Mouse (Mus musculus): ENCODE results near the gene Dleu7. TPM values are rescaled to one million over a fixed set of nuclear protein-coding genes. Genes with fewer than 3 reads are reported as not detected.

Dleu7 gene
- total and polyA plus RNA-seq, 3 experiments: not detected

- ATAC-seq (ENCODE audit: extremely low read depth, insufficient number of reproducible peaks, low FRiP score, poor library complexity, severe bottlenecking): no peak
- no peaks in the 10 kb centered on the region for H3K9me3 ChIP-seq (replicated peaks)
- TF ChIP-seq POLR2AphosphoS5 (IDR thresholded peaks at IDR 0.05; ENCODE audit: insufficient replicate concordance, low read depth, low read length): no peak
- TF ChIP-seq GATA1 (IDR thresholded peaks at IDR 0.05; ENCODE audit: borderline replicate concordance, low read length): no peak
- no peak for TF ChIP-seq CTCF (IDR thresholded peaks at IDR 0.05; ENCODE audit: low read depth, low read length)
- no peak for TF ChIP-seq GATA2 (IDR thresholded peaks at IDR 0.05; ENCODE audit: borderline replicate concordance, low read depth, low read length)
- TF ChIP-seq TAL1 (conservative IDR thresholded peaks at IDR 0.05; ENCODE audit: low read depth, low read length): no peak
- no peaks in the 10 kb centered on the region for H3K36me3 ChIP-seq (replicated peaks)
- H3K4me3 ChIP-seq (ENCODE audit: low read depth, low read length): no peak overlapping the region
- peaks cover 2% of the 10 kb centered on the region for H3K27me3 ChIP-seq (ENCODE audit: insufficient read depth, low read length)
- no peaks in the 10 kb centered on the region for H3K4me1 ChIP-seq (ENCODE audit: insufficient read depth, low read depth, low read length)
- DNase-seq (ENCODE audit: low spot score): no peak
These were observed 65.7 kb downstream of the Dleu7 start for GRCm38 (mm10) chr14:62227101-62227500.

GRCm38 (mm10) chr14:62226576-62227047 lies 66.2 kb downstream of the Dleu7 start:
- no peak for DNase-seq (ENCODE audit: low spot score)

More at GRCm38 (mm10) chr14:62226576-62227047, 66.2 kb downstream of the Dleu7 start:
- no peak for ATAC-seq (ENCODE audit: extremely low read depth, insufficient number of reproducible peaks, low FRiP score, poor library complexity, severe bottlenecking)
- Histone ChIP-seq H3K27me3 (ENCODE audit: insufficient read depth, low read length) (peaks cover 2% of the 10 kb centered on the region), H3K4me3 (ENCODE audit: low read depth, low read length) (no peak overlapping the region), H3K4me1 (ENCODE audit: insufficient read depth, low read depth, low read length) (no peaks in the 10 kb centered on the region), H3K36me3 (replicated peaks) (no peaks in the 10 kb centered on the region), H3K9me3 (replicated peaks) (no peaks in the 10 kb centered on the region)
- TF ChIP-seq TAL1 (conservative IDR thresholded peaks at IDR 0.05; ENCODE audit: low read depth, low read length): no peak
- TF ChIP-seq GATA1 (IDR thresholded peaks at IDR 0.05; ENCODE audit: borderline replicate concordance, low read length): no peak
- no peak for TF ChIP-seq POLR2AphosphoS5 (IDR thresholded peaks at IDR 0.05; ENCODE audit: insufficient replicate concordance, low read depth, low read length)
- TF ChIP-seq GATA2 (IDR thresholded peaks at IDR 0.05; ENCODE audit: borderline replicate concordance, low read depth, low read length): no peak
- no peak for TF ChIP-seq CTCF (IDR thresholded peaks at IDR 0.05; ENCODE audit: low read depth, low read length)

Other genes with a start within 250 kb of the Dleu7 start
- 40.0 and 48.9 TPM in 2 replicates for gene Rnaseh2b, start 458 bp downstream of the Dleu7 start, total RNA-seq (2014; fragmentation: Nextera tagmentation)
- gene Rnaseh2b, start 458 bp downstream of the Dleu7 start, total RNA-seq (2017): 77.8 and 88.9 TPM in 2 replicates
- gene Rnaseh2b, start 458 bp downstream of the Dleu7 start, polyA plus RNA-seq (2012): 16.5 and 16.8 TPM in 2 replicates
- not detected in 2 replicates for gene Gucy1b2, start 163.2 kb upstream of the Dleu7 start, total RNA-seq (2014; fragmentation: Nextera tagmentation)
- gene Gucy1b2, start 163.2 kb upstream of the Dleu7 start, total RNA-seq (2017): not detected in 2 replicates
- not detected in 2 replicates for gene Gucy1b2, start 163.2 kb upstream of the Dleu7 start, polyA plus RNA-seq (2012)

Measured in G1E (cell line).